Mouse (Mus musculus) heart, embryonic 11.5 days (tissue): ENCODE data around the gene Nhsl1. TPM values are rescaled to one million over a fixed set of nuclear protein-coding genes. Genes with fewer than 3 reads are reported as not detected.

Experiments used
- ATAC-seq: fragments of 200-750 bp; cut with Nextera tagmentation; replicated peaks from 2 replicates; pipeline ENCODE4 v1.8.0; 2017; ENCODE audit warnings: moderate library complexity; ENCODE audit not compliant: insufficient number of reproducible peaks, low FRiP score, low TSS enrichment
- H3K27ac ChIP-seq: fragments of 300-500 bp; sonication (generic); 2 replicates; pipeline ENCODE4 v1.5.1; 2014; ENCODE audit warnings: mild to moderate bottlenecking, low read depth, low read length
- H3K27me3 ChIP-seq: fragments of 300-500 bp; sonication (generic); 2 replicates; pipeline ENCODE4 v1.6.1; 2014; ENCODE audit warnings: mild to moderate bottlenecking, low read length, mixed read lengths; ENCODE audit not compliant: control insufficient read depth, insufficient read depth
- H3K36me3 ChIP-seq: fragments of 300-500 bp; sonication (generic); 2 replicates; pipeline ENCODE4 v1.6.1; 2014; ENCODE audit warnings: mild to moderate bottlenecking, low read length, moderate library complexity, mixed read lengths; ENCODE audit not compliant: control insufficient read depth, insufficient read depth
- H3K4me1 ChIP-seq: fragments of 300-500 bp; sonication (generic); 2 replicates; pipeline ENCODE4 v1.6.1; 2014; ENCODE audit warnings: low read length; ENCODE audit not compliant: control insufficient read depth, insufficient read depth
- H3K4me2 ChIP-seq: fragments of 300-500 bp; sonication (generic); 2 replicates; pipeline ENCODE4 v1.6.1; 2014; ENCODE audit warnings: mild to moderate bottlenecking, moderate library complexity
- H3K4me3 ChIP-seq: fragments of 300-500 bp; sonication (generic); 2 replicates; pipeline ENCODE4 v1.5.1; 2014; ENCODE audit warnings: low read depth, low read length
- H3K9ac ChIP-seq: fragments of 300-500 bp; sonication (generic); 2 replicates; pipeline ENCODE4 v1.6.1; 2014; ENCODE audit warnings: mild to moderate bottlenecking, low read depth, low read length, moderate library complexity
- H3K9me3 ChIP-seq: fragments of 300-500 bp; sonication (generic); replicated peaks from 2 replicates; pipeline ENCODE4 v1.6.1; 2016; ENCODE audit warnings: low read length; ENCODE audit not compliant: control insufficient read depth
- WGBS: fragments of 180-500 bp; shearing (Covaris S2); extraction: QIAGEN DNeasy Blood & Tissue Kit; methylation state at CpG from one replicate; pipeline ENCODE4 v1.1.7; 2014; ENCODE audit not compliant: insufficient replicate concordance; 5-methylcytosine and 5-hydroxymethylcytosine counted together
- polyA plus RNA-seq: library from polyadenylated mRNA; unstranded; fragments of >200 nt; fragmentation: Nextera tagmentation; extraction: Ambion mirVana; gene quantifications from 2 replicates; pipeline ENCODE4 v1.2.1, GENCODE M21; 2014

Gene Nhsl1
- polyA plus RNA-seq, 1 experiment from 2014 or later = 13.6 TPM

GRCm38 (mm10) chr10:18411266-18411665, 92.5 kb downstream of the Nhsl1 start:
- Histone ChIP-seq H3K36me3 (no peaks in the 10 kb centered on the region), H3K9me3 (no peaks in the 10 kb centered on the region), H3K4me3 (no peak overlapping the region), H3K9ac (no peak overlapping the region), H3K27ac (no peak overlapping the region), H3K4me1 (peaks cover 9% of the 10 kb centered on the region; the same call in 1 of the 2 replicates), H3K27me3 (no peaks in the 10 kb centered on the region), H3K4me2 (no peak overlapping the region)
- WGBS = 48% methylated on average over 2 of the region's 2 CpGs
- no peak for ATAC-seq

GRCm38 (mm10) chr10:18415946-18416345, 97.2 kb downstream of the Nhsl1 start:
- H3K9me3 ChIP-seq = no peaks in the 10 kb centered on the region
- H3K4me1 ChIP-seq = peaks cover 16% of the 10 kb centered on the region
- no peaks in the 10 kb centered on the region for H3K27me3 ChIP-seq
- H3K36me3 ChIP-seq = no peaks in the 10 kb centered on the region
- no peak overlapping the region for H3K27ac ChIP-seq
- 79% methylated on average over 11 of the region's 11 CpGs for WGBS
- no peak overlapping the region for H3K4me2 ChIP-seq
- no peak overlapping the region for H3K9ac ChIP-seq
- H3K4me3 ChIP-seq = no peak overlapping the region
- no peak for ATAC-seq

- Histone ChIP-seq H3K27me3 (no peaks in the 10 kb centered on the region), H3K4me2 (peak overlapping the region; percentile 6), H3K27ac (no peak overlapping the region), H3K36me3 (no peaks in the 10 kb centered on the region), H3K4me1 (peaks cover 20% of the 10 kb centered on the region), H3K4me3 (no peak overlapping the region), H3K9me3 (no peaks in the 10 kb centered on the region), H3K9ac (0 out of 2 replicates have a peak overlapping the region, but pooled peaks have one; percentile 17)
- no peak; the same call in 1 of the 2 replicates for ATAC-seq
- 21% methylated on average over 7 of the region's 7 CpGs for WGBS
Observed at GRCm38 (mm10) chr10:18418160-18418559, 99.4 kb downstream of the Nhsl1 start.

GRCm38 (mm10) chr10:18419508-18419907, 100.7 kb downstream of the Nhsl1 start:
- Histone ChIP-seq H3K27ac (peak overlapping the region; percentile 76), H3K9me3 (no peaks in the 10 kb centered on the region), H3K27me3 (no peaks in the 10 kb centered on the region), H3K4me1 (peaks cover 23% of the 10 kb centered on the region), H3K36me3 (no peaks in the 10 kb centered on the region), H3K4me3 (no peak overlapping the region), H3K4me2 (no peak overlapping the region), H3K9ac (peak overlapping the region; percentile 34; the same call in 1 of the 2 replicates)
- WGBS = 47% methylated on average over 10 of the region's 10 CpGs
- ATAC-seq = no peak

GRCm38 (mm10) chr10:18420259-18421000, 101.6 kb downstream of the Nhsl1 start:
- Histone ChIP-seq H3K9ac (no peak overlapping the region), H3K4me2 (no peak overlapping the region), H3K9me3 (no peaks in the 10 kb centered on the region), H3K4me3 (no peak overlapping the region), H3K36me3 (no peaks in the 10 kb centered on the region), H3K27me3 (no peaks in the 10 kb centered on the region), H3K27ac (no peak overlapping the region), H3K4me1 (peaks cover 23% of the 10 kb centered on the region)
- ATAC-seq = no peak
- WGBS = 79% methylated on average over 6 of the region's 6 CpGs

GRCm38 (mm10) chr10:18422968-18423367, 104.2 kb downstream of the Nhsl1 start:
- Histone ChIP-seq H3K4me1 (peaks cover 18% of the 10 kb centered on the region), H3K27me3 (no peaks in the 10 kb centered on the region), H3K36me3 (no peaks in the 10 kb centered on the region), H3K4me2 (no peak overlapping the region), H3K27ac (no peak overlapping the region), H3K9ac (no peak overlapping the region), H3K4me3 (no peak overlapping the region), H3K9me3 (no peaks in the 10 kb centered on the region)
- 75% methylated on average over 3 of the region's 3 CpGs for WGBS
- ATAC-seq = no peak

- H3K9ac ChIP-seq = no peak overlapping the region
- no peak overlapping the region for H3K27ac ChIP-seq
- H3K4me3 ChIP-seq = no peak overlapping the region
- ATAC-seq = no peak
- H3K27me3 ChIP-seq = no peaks in the 10 kb centered on the region
- H3K4me2 ChIP-seq = no peak overlapping the region
- H3K4me1 ChIP-seq = peaks cover 18% of the 10 kb centered on the region
- WGBS = 65% methylated on average over 9 of the region's 9 CpGs
- no peaks in the 10 kb centered on the region for H3K9me3 ChIP-seq
- H3K36me3 ChIP-seq = no peaks in the 10 kb centered on the region
Observed at GRCm38 (mm10) chr10:18423557-18423956, 104.8 kb downstream of the Nhsl1 start.

GRCm38 (mm10) chr10:18427866-18428265, 109.1 kb downstream of the Nhsl1 start:
- Histone ChIP-seq H3K27me3 (no peaks in the 10 kb centered on the region), H3K9ac (no peak overlapping the region), H3K4me1 (peaks cover 14% of the 10 kb centered on the region), H3K27ac (no peak overlapping the region), H3K4me3 (no peak overlapping the region), H3K4me2 (no peak overlapping the region), H3K9me3 (no peaks in the 10 kb centered on the region), H3K36me3 (peaks cover 6% of the 10 kb centered on the region; the same call in 1 of the 2 replicates)
- 90% methylated on average over 9 of the region's 9 CpGs for WGBS
- ATAC-seq = no peak

GRCm38 (mm10) chr10:18429533-18429932, 110.7 kb downstream of the Nhsl1 start:
- WGBS = 89% methylated on average over 3 of the region's 3 CpGs
- no peak overlapping the region for H3K9ac ChIP-seq

More at GRCm38 (mm10) chr10:18429533-18429932, 110.7 kb downstream of the Nhsl1 start:
- Histone ChIP-seq H3K4me3 (no peak overlapping the region), H3K27me3 (no peaks in the 10 kb centered on the region), H3K9me3 (no peaks in the 10 kb centered on the region), H3K27ac (peak overlapping the region; percentile 54), H3K4me1 (peaks cover 19% of the 10 kb centered on the region), H3K4me2 (no peak overlapping the region), H3K36me3 (peaks cover 6% of the 10 kb centered on the region; the same call in 1 of the 2 replicates)
- no peak for ATAC-seq
